Mouse (Mus musculus): ENCODE measurements at regions not wholly inside any gene's neighbourhood (a gene's known extent, or its start where the extent isn't known, plus 50 kb on each side); places are given as distances from the start of the nearest gene placed in this dataset.
A peak's percentile ranks its signal among the peaks of the same experiment; 100 is the strongest.

- intact Hi-C loops (cut with DNase I): no loop called here
- TF ChIP-seq CTCF (IDR thresholded peaks at IDR 0.05): no peak
- Histone ChIP-seq H3K4me3 (no peak overlapping the region), H3K27ac (no peak overlapping the region)
- no peak for DNase-seq
Observed at GRCm38 (mm10) chr3:144378524-144379225, 173.7 kb upstream of the Lmo4 start.

- intact Hi-C loops (cut with DNase I): no loop called here
- Histone ChIP-seq H3K4me3 (no peak overlapping the region), H3K27ac (no peak overlapping the region)
- DNase-seq: no peak
- TF ChIP-seq CTCF (IDR thresholded peaks at IDR 0.05): no peak
Observed at GRCm38 (mm10) chr3:144377626-144378523, 172.9 kb upstream of the Lmo4 start.

- H3K27ac ChIP-seq: no peak overlapping the region
- no peak overlapping the region for H3K4me3 ChIP-seq
- TF ChIP-seq CTCF (IDR thresholded peaks at IDR 0.05): no peak
- intact Hi-C loops (cut with DNase I): no loop called here
- DNase-seq: no peak
Observed at GRCm38 (mm10) chr3:144376463-144377402, 171.7 kb upstream of the Lmo4 start.

GRCm38 (mm10) chr3:144375725-144376412 is 170.8 kb upstream of the Lmo4 start:
- TF ChIP-seq CTCF (IDR thresholded peaks at IDR 0.05): no peak
- no peak for DNase-seq
- intact Hi-C loops (cut with DNase I): no loop called here
- no peak overlapping the region for H3K27ac ChIP-seq
- no peak overlapping the region for H3K4me3 ChIP-seq

GRCm38 (mm10) chr3:144368300-144368699 is 163.3 kb upstream of the Lmo4 start:
- H3K4me3 ChIP-seq: no peak overlapping the region
- no peak overlapping the region for H3K27ac ChIP-seq
- intact Hi-C loops (cut with DNase I): no loop called here
- no peak for DNase-seq
- no peak for TF ChIP-seq CTCF (IDR thresholded peaks at IDR 0.05)

GRCm38 (mm10) chr3:144367766-144368116 is 162.7 kb upstream of the Lmo4 start:
- H3K4me3 ChIP-seq: peak overlapping the region; percentile 27
- no peak for DNase-seq
- intact Hi-C loops (cut with DNase I): no loop called here
- H3K27ac ChIP-seq: no peak overlapping the region
- TF ChIP-seq CTCF (IDR thresholded peaks at IDR 0.05): no peak

GRCm38 (mm10) chr3:144366976-144367765 is 162.2 kb upstream of the Lmo4 start:
- H3K27ac ChIP-seq: no peak overlapping the region
- intact Hi-C loops (cut with DNase I): no loop called here
- TF ChIP-seq CTCF (IDR thresholded peaks at IDR 0.05): peak; percentile 32
- H3K4me3 ChIP-seq: peak overlapping the region; percentile 27
- DNase-seq: no peak

- intact Hi-C loops (cut with DNase I): no loop called here
- Histone ChIP-seq H3K27ac (no peak overlapping the region), H3K4me3 (no peak overlapping the region)
- DNase-seq: no peak
- TF ChIP-seq CTCF (IDR thresholded peaks at IDR 0.05): no peak
Observed at GRCm38 (mm10) chr3:144365894-144366293, 160.9 kb upstream of the Lmo4 start.

- Histone ChIP-seq H3K4me3 (no peak overlapping the region), H3K27ac (no peak overlapping the region)
- TF ChIP-seq CTCF (IDR thresholded peaks at IDR 0.05): peak; percentile 73
- intact Hi-C loops (cut with DNase I): loop anchor here (2.0 kb wide), 2 partner anchors 18 to 36 kb away; no protein-coding TSS in a partner anchor
- peak; percentile 70 for DNase-seq
Observed at GRCm38 (mm10) chr3:144362472-144362871, 157.5 kb upstream of the Lmo4 start.

GRCm38 (mm10) chr3:144361203-144361978 is 156.4 kb upstream of the Lmo4 start:
- intact Hi-C loops (cut with DNase I): no loop called here
- no peak for TF ChIP-seq CTCF (IDR thresholded peaks at IDR 0.05)
- no peak overlapping the region for H3K27ac ChIP-seq
- no peak overlapping the region for H3K4me3 ChIP-seq
- DNase-seq: no peak

GRCm38 (mm10) chr3:144356948-144357295 is 151.9 kb upstream of the Lmo4 start:
- H3K27ac ChIP-seq: no peak overlapping the region
- intact Hi-C loops (cut with DNase I): no loop called here
- no peak overlapping the region for H3K4me3 ChIP-seq
- DNase-seq: no peak
- TF ChIP-seq CTCF (IDR thresholded peaks at IDR 0.05): no peak

Measured in gastrocnemius, adult 2 months (tissue).